Mouse (Mus musculus) heart, postnatal 36 days (tissue): ENCODE measurements around the gene Slc13a3. TPM values are rescaled to one million over a fixed set of nuclear protein-coding genes. Genes with fewer than 3 reads are reported as not detected.
"Not testable (repeated sequence)": the region's sequence is repeated elsewhere in the genome, so short reads cannot be mapped to it uniquely, and the experiment has no call there.

Source experiments
- DNase-seq, 2 experiments: peaks; one replicate each; pipeline ENCODE4 v3.0.0; 2021 to 2022
- intact Hi-C: fragments of 180-260 bp; cut with DNase I; formaldehyde crosslinking; loops from one replicate; pipeline ENCODE4 v1.15.1; 2025
- total RNA-seq, 2 experiments: library from RNA; stranded (reverse); gene quantifications; 2 replicates each; pipeline ENCODE4 v1.2.3; 2021

The Slc13a3 gene
- 1 to 10 TPM in 1 of 2 experiments, under 1 TPM in 1; 0.33 to 1.2 TPM for total RNA-seq

DNA sequence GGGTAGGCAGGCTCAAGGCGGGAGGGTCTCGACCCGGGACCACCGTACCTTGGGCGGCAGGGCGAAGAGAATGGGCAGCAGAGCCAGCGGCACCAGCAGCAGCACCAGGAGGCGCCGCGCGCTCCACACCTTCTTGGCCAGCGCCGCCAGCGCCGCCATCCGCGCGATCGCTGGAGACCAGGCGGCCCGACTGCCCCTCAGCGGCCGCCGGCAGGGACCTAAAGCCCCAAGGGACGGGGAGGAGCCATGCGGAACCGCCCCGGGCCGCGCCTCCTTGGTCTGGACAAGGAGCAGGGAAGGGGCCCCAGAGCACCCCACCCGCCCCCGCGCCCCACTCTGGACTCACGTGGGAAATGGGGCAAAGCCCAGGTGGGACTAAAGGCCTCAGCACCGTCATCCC lies at the start of gene Slc13a3:
TSS of gene Slc13a3 (minus strand) at position 228 of the 400 bp plus-strand sequence.
- intact Hi-C loops: no loop called here
- no peak for DNase-seq

DNA sequence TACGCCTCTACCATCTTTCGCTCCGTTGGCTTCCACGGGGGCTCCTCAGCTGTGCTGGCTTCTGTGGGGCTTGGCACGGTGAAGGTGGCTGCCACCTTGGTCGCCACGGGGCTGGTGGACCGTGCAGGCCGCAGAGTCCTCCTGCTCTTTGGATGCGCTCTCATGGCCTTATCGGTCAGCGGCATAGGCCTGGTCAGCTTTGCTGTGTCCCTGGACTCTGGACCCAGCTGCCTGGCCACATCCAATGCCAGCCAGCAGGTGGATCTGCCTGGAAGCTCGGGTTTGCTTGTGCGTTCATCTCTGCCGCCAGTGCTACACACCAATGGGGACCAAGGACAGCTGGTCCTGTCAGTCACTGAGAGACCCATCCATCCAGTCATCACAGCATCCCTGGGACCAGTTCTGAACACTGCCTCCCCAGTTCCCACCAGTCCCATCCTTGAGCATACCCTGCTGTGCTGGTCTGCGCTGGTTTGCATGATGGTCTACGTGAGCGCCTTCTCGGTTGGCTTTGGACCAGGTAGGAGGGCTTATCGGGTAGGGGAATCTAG lies 42.2 kb upstream of the Slc13a3 start:
- DNase-seq: no peak
- intact Hi-C loops: no loop called here

DNA sequence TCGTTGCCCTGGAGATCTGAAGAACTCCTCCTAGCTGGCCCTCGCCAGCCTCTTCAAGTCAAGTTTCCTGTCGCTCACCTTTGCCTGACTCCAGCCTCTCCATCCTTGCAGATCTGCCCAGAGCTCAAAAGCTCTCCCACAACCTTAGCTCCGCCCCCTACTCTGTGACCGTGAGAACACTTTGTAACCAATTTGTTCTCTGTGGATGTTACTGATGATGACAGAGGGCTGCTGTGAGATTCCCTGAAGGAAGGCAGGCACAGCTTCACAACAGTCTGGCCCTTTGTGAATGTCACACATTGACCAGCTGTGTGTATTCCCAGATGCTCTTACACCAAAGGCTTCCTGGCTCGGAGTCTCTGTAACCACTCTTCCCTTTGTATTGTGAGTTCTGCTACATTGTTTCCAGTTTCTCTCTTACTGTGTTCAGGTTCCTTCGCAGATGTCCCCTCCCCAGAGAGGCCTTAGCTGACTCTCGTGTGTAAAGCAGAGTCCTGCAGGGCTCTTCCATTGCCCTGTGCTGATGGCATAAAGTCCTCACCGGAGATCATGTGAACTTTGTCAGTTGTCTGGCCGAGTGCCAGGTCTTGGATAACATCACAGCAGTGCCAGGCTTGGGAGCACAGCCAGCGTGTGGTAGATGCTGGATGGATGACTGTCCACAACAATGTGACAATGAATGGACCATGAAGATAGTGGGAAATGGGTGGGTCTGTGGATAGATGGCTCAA lies 40.0 kb upstream of the Slc13a3 start:
- DNase-seq: peak; percentile 18 to 29
- intact Hi-C loops: no loop called here

DNA sequence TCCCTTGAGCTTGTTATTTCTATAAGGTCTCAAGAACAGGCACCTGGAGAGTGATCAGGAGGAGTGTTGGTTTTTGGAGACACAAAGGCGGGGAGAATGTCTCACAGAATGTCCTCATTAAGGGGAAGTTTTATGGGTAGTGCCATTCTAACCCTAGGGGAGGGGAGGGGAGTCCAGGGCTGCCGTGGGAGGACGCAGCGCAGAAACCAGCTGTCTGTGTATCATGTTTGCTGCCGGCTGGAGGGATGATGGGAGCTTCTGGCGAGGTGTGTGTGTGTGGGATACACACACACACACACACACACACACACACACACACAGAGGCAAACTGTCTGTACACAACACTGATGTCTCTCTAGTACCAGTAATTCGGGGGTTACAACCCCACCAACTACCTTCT lies 39.4 kb upstream of the Slc13a3 start:
- intact Hi-C loops: no loop called here
- DNase-seq: no peak

DNA sequence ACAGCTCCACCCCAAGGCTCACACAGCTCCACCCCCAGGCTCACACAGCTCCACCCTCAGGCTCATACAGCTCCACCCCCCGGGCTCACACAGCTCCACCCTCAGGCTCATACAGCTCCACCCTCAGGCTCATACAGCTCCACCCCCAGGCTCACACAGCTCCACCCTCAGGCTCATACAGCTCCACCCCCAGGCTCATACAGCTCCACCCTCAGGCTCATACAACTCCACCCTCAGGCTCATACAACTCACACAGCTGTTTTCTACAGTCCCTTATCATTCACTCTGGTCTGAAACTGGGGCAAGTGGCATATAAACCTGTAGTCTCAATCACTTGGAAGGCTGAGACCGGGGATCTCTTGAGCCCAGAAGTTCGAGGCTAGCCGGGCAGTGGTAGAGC lies 38.5 kb upstream of the Slc13a3 start:
- intact Hi-C loops, DNase-seq: not testable (repeated sequence)

DNA sequence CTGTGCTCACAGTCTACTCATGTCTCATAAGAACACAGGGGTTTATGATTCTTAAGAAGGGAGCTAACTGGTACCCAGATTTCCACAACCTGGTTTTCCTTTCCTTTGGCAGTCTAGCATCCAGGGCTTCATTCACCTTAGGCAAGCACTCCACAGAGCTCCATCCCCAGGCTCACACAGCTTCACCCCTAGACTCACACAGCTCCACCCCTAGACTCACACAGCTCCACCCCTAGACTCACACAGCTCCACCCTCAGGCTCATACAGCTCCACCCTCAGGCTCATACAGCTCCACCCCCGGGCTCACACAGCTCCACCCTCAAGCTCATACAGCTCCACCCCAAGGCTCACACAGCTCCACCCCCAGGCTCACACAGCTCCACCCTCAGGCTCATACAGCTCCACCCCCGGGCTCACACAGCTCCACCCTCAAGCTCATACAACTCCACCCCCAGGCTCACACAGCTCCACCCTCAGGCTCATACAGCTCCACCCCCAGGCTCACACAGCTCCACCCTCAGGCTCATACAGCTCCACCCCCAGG lies 38.0 kb upstream of the Slc13a3 start:
- DNase-seq, intact Hi-C loops: not testable (repeated sequence)

DNA sequence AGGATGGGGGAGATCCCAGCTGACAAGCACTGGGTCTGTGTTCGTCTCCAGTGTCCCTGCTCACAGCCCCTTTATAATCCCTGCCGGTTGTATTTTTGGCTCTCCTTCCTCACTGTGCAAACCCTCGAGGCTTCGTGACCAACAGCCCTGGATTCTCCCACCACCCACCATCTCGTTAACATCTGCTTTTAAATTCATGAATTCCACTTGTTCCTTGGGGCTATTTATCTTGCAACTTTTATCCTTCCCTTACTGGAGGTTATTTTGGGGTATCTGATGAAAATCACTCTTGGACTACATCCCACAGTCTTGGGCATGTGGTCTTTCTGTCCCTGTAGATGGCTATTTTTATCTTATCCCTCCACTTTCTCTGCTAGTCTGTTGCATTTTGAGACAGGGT lies 37.4 kb upstream of the Slc13a3 start:
- no peak for DNase-seq
- intact Hi-C loops: no loop called here

DNA sequence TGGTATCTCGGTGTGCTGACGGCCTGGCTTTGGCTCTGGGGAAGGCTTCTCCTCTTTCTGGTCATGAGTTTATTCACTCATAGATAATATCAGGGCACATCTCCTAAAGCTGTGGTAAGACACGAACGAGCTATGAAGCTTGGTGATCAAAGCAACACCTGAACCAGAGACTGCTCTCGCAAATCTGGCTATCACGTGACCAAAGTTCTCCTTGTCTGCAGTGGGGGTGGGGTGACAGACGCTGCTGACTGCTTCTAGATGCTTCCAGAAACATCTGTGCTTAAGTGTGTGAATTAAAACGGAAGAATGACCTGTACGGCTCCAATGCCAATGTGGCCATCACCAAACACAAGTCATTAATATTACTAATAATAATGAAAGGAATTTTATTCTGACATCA lies 36.7 kb upstream of the Slc13a3 start:
- intact Hi-C loops: no loop called here

DNA sequence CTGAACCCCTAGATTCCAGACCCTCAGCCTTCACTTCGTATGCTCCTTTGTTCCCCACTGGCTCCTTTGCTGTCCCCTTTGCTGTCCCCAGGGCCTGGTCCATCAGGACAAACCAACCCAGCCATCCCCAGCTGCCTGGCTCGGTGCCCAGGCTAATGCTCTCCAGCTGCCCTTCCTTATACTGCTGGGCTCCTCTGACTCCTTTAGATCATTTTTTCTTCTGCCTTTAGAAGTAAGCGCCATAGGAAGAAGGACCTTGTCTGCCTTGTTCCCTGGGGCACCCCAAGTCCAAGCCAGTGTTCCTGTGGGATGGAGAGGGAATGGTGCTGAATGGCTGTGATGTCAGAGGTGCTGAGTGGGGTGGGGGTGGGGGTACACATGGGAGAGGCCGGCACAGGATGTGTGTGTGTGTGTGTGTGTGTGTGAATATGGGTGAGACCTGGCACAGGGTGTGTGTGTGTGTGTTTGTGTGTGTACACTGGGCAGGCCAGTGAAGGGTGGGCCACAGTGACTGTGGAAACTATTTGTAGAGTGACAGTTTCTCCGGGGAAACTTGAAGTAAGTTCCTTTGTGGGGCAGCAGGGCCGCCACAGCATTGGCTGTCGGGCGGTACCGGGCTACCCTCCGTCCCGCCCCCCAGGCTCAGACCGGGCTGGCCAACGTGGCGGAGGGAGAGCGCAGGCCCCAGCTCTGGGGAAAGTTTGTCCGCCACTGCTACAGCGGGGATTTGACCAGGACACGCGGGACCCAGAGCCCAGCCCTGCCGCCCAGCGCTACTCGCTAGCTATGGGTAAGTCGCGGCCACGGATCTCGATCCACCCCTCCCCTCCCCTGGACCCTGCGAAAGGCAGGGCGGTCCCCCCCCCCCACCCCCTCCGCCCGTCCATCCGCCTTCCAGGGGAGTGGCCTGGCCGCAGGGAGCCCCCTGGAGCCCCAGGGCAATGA lies 30.5 kb upstream of the Slc13a3 start, which contains the start of gene Slc2a10:
TSS of gene Slc2a10 (plus strand) at position 529 of the 945 bp plus-strand sequence.
- intact Hi-C loops: no loop called here
- DNase-seq: peak; percentile 61 to 72

More for the DNA sequence above, 36.7 kb upstream of the Slc13a3 start:
- DNase-seq: no peak

DNA sequence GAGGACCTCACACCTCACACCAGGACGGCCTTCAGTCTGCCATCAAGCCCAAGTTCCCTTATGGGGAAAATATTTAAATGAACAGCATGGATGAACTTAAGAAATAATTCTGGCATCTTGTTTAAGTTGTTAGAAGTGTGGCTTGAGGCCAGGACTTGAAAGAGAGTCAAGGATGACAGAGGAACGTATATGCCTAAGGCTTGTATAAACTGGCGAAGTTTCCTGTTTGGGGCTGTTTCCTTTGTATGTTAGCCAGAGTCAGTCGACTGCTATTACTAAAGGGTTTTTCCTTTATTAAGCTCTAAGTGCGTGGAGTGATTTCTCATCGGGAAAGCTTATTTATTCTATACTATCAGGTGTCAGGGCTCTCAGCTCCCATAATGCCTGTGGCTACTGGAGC lies 25.8 kb upstream of the Slc13a3 start:
- intact Hi-C loops: no loop called here
- no peak for DNase-seq

DNA sequence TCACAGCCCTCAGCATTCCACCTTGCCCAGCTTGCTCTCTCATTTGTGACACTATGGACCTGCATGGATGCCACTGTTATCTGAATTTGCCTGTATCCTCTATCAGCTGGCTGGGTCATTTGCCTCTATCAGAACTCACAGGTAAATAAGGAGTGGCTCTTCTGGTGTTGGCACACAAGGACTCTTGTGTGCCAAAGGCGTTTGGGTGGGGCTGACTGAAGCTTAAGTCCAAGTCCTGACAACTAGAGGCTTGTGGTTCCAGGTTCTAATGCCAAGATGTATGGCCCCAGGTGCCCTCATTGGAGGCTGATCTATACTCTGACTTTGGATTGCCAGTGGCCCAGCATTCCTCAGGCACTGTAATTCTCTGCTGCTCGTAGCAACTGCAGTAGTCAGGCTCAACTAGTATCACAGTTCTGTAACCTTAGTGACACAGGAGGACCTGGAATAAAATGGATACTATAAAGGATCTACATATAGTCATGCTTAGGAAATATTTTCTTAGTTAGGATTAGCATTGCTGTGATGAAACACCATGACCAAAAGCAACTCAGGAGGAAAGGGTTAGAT lies 24.8 kb upstream of the Slc13a3 start:
- intact Hi-C loops: no loop called here
- DNase-seq: no peak

DNA sequence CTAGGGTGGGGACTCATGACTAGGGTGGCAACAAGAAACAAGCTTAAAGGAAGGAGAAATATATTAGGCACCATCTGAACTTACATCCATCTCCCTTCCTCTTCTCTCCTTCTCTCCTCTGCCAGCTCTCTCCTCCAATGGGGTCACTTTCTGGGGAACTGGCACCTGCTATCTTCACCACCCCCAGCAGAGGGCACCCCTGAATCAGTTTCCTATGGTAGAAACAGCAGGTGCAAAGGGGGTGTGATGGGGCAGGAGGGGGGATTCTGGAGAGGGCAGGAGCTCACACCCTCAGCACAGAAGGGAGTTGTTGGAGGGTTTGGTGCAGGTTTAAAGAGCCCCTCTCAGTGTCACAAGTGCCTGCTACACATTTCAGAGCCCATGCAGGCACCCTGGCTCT lies 23.2 kb upstream of the Slc13a3 start:
- peak; percentile 21 to 60 for DNase-seq
- intact Hi-C loops: no loop called here

DNA sequence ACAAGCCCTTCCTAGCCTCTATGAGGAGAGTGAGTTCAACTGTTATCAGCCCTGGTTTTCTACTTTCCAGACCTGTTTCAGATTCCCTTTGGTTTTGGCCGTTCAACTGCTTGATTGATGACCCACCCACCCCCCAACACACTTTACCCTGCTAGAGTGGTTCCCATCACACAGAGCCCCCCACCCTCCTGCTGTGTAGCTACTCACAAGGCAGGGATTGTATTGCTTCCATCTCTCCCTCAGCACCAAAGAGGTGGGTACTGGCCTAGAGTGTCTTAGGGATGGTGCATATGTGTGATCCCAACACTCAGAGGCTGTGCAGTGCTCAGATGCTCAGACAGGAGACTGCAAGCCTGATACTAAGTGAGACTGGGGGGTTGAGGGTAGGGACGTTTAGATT lies 21.5 kb upstream of the Slc13a3 start:
- intact Hi-C loops: no loop called here
- DNase-seq: no peak

DNA sequence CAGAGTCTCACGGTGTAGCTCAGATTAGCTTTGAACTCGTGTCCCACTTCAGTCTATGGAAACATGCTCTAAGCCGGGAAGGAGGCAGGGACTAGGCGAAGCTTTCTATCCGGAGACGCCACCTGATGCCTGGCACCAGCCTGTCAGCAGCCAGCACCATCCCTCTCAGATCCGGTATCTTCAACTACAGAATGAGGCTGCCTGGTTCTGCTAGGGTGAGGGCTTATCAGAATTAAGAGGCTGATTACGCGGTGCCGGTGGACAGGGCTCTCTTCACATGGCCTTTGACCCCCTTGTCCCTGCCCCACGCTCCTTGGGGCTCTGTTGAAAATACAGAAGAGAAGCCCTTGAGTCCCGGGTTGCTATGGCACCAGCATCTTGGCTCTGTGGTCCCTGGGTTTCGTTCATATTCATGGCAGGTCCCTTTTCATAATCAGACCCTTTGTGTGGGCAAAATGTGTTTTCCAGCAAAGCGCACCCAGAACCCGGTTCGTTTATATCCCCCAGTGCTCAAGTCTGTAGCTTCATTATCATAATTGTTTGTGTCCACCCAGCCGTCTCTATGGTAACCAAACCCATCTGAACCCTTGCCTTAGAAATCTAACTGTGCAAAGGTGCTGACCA lies 20.7 kb upstream of the Slc13a3 start:
- intact Hi-C loops: no loop called here
- no peak for DNase-seq

DNA sequence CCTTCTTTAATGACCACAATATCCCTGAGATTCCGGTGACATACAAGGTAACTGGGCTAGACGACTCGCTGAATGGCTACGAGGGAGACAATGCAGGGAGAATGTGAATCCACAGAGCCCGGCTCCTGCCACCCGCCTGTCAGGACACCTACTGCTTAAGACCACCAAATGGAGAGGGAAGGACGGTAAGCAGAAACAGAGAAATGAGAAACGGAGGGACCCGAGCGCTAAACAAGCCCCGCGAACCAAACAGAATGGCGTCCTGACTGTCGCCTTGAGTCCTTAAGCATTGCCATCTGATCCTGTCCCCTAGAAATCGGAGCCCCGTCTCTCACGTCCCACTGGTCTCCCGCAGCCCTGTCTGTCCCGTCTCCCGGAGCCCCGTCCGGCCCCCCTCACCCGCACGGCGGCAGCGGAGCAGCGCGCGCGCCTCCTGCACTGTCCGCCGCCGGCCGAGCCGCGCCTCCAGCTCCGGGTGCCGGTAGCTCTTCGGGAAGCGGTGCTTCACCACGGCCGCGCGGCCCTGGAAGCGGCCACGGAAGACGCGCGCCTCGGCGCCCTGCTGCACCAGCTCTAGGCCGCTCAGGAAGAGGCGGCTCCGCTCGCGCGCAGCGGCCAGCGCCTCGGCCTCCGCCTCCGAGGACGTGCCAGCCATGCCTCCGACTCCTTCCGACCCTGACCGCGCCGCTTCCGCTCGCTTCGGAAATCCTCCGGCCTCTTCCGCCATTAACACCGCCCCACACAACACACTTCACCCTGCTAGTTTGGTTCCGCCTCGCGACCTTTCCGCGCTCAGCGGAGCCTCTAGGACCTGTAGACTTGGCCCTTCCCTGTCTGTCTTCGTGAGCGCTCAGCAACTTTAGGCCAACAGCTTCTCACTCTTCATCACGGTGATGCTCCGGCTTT lies 19.9 kb upstream of the Slc13a3 start, which contains the start of gene Trp53rka:
TSS of gene Trp53rka (minus strand) at position 677 of the 906 bp plus-strand sequence.
- intact Hi-C loops: no loop called here
- peak; percentile 82 to 86 for DNase-seq

DNA sequence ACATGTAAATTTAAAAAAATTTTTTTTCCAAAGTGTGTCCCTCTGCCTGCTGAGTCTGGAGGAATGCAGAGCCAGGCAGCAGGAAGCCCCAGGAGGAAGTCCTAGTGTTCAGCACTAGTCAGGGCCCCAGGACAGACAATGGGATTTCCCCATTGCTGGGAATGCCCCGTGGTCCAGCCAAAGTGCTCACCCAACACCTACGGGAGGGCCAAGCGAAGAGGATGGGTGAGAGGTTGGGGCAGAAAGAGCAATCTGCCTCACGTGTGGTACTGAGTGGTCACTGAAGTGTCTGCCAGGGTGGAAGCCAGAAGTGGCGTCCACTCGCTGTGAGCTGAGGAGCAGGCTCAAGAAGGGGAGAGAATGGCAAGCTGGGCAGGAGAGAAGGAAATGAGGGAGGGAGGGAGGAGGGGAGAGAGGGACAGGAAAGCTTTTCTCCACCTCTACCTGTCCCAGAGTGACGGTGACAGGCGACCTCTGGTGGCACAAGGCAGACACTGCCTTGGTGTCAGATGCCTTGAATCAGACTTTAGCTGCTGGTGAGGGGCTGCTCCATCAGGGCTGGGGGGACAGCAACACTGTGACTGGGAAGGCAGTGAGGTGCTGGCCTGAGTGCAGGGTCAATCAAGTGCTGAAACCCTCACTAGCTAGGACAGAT lies 14.0 kb upstream of the Slc13a3 start:
- peak; percentile 43 to 45 for DNase-seq
- intact Hi-C loops: loop anchor here (1.0 to 10.0 kb wide), 3 partner anchors 96 to 522 kb away; partner anchors contain the start of gene Slc12a5

DNA sequence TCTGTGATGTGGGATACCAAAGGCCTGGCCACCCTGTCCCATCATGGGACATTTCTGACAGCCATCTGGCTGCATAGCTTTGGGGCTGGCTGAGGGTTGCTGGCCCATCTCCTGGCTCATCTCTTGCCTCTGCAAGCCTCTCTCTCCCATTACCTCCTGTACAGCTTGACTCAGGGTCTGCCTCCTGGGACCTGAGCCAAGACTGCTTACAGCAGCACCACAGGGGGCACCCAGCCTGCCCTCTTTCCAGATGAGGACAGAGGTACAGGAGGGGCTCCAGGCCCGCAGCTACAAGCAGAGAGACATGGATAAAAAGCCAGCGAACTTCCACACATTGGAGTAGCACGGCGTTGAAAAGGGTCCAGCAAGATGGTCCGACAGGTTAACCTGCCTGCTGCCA lies 13.4 kb upstream of the Slc13a3 start:
- intact Hi-C loops: loop anchor here (2.0 to 10.0 kb wide), 2 partner anchors 96 to 522 kb away; partner anchors contain the start of gene Slc12a5
- DNase-seq: no peak

DNA sequence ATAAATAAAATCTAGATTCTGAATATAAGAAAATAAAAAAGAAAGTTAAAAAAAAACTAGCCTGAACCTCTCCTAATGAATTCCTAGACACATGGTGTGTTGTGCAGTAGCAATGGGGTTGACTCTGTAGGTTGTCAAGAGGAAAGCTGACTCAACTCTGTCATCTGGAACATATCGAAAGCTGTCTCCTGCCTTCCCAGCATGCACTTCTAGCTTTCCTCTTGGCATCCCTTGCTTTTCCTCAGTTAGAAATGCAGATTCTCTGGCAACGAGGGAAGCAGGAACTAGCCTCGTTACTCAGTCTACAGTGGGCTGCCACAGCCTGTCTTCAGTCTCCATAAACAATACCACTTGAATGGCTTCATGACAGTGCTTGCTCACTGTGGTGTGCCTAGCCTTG lies 12.8 kb upstream of the Slc13a3 start:
- intact Hi-C loops: loop anchor here (2.0 to 10.0 kb wide), 2 partner anchors 95 to 521 kb away; partner anchors contain the start of gene Slc12a5
- DNase-seq: no peak
